Mouse (Mus musculus): Measurements from ENCODE around the gene Necap1.

DNA sequence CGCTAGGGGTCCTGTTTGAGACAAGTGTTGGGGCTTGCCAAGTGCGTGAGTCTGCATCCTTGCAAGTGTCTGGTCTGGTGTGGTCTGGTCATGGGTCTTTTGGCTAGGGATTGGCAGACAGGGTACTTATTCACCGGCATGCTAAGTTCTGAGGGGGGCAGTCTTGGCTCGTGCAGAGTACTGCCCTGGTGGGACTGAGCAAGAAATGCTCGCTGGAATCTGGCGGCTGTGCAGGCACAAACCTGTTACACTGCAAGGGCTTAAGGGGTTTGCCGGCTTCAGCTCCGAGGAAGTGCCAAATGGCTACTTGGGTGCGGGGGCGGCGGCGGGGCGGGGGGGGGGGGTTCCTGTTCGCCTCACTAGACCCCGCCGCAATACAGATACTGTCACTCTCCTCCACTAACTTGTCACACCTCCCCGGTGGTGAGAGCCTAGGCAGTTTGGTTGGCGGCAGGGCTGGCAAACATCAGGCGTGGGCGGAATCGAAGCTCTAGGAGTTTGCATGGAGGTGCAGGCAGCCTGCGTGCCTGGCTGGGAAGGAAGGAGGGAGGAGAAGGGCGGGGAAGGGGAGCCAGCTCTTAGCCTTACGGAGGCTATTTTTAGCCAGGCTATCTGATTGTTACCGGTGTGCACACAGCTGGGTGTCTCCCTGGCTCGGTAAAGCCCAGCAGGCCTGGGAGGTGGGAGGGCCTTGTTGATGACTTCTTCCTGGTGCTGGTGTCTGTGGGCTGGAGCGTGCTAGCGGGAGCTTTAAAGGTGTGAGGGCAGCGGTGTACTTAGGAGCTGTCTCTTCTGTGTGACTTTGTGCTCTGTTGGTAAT is 48.1 kb upstream of the Necap1 start:
- no peak for TF ChIP-seq CTCF (IDR thresholded peaks at IDR 0.05; ENCODE audit: extremely low read depth, insufficient read length, insufficient replicate concordance, low read depth, low read length)
- TF ChIP-seq POLR2A (IDR thresholded peaks at IDR 0.05; ENCODE audit: low read depth, low read length): no peak
